In genomic region chr1:82476256-82476655, GRCm38 (mm10) we compare ENCODE assay signal across 8 mouse cellular contexts.
DNase-seq lines count a peak whose midpoint lies in the region; ATAC-seq and TF ChIP-seq lines count a peak whose summit lies in the region.

No protein-coding gene starts in this region.

- H3K27ac ChIP-seq in layer of hippocampus, adult 2 months, result no peak overlapping the region

- intact Hi-C loops in heart, postnatal 14 days (cut with DNase I), result loop anchor here (2.0 to 5.0 kb wide), 3 partner anchors 44 to 1165 kb away; no protein-coding TSS in a partner anchor

- ATAC-seq in erythroid progenitor cell, adult 5-6 weeks (replicated peaks; ENCODE audit: low FRiP score, poor library complexity, severe bottlenecking), result no peak

- peak; percentile 49 to 68 for DNase-seq in layer of hippocampus, adult 2 months (ENCODE audit: low spot score in 2 of 2)
- DNase-seq in layer of hippocampus, adult 8-10 months (ENCODE audit: low spot score in 2 of 2), result no peak
- peak; percentile 10 for DNase-seq in MN1 (ENCODE audit: low spot score)
- DNase-seq in embryo, embryonic 10.5 days (ENCODE audit: low spot score), result peak; percentile 79
- DNase-seq in heart, postnatal 14 days, result peak; percentile 31 to 64
- DNase-seq in mesoderm, embryonic 11.5 days (ENCODE audit: low read depth, low spot score), result peak; percentile 78
- DNase-seq in urinary bladder, postnatal 10 days (ENCODE audit: low spot score), result no peak

- TF ChIP-seq CTCF in layer of hippocampus, adult 2 months (conservative IDR thresholded peaks at IDR 0.05), result peak; percentile 100

- H3K4me3 ChIP-seq in layer of hippocampus, adult 2 months, result peak overlapping the region; percentile 47

Comparison
In these comparisons a context has a peak if more than half of its experiments do, and no peak if none do; other contexts are left out.
1. DNase-seq: peak in layer of hippocampus, adult 2 months (2 of 2), MN1 (single experiment), embryo, embryonic 10.5 days (single experiment), heart, postnatal 14 days (2 of 2) and mesoderm, embryonic 11.5 days (single experiment); none in layer of hippocampus, adult 8-10 months (0 of 2) and urinary bladder, postnatal 10 days (single experiment).